Mouse (Mus musculus) mouse trophoblast stem cell (cell line): Measurements from ENCODE around the gene Cdh20.

Source experiments
- in situ Hi-C, 2 experiments: fragments of 300-500 bp; cut with MseI, MboI; formaldehyde crosslinking; loops; 2 replicates in 1 of 2; 3 replicates in 1 of 2; pipeline ENCODE4 v1.15.1; 2025

The Cdh20 gene

GRCm38 (mm10) chr1:104768371-104769249 lies at the start of gene Cdh20:
TSS of gene Cdh20 (plus strand) at chr1:104768529.
- in situ Hi-C loops, result no loop called here

- in situ Hi-C loops, result no loop called here
Measured at GRCm38 (mm10) chr1:104746816-104747215, 21.5 kb upstream of the Cdh20 start.

DNA sequence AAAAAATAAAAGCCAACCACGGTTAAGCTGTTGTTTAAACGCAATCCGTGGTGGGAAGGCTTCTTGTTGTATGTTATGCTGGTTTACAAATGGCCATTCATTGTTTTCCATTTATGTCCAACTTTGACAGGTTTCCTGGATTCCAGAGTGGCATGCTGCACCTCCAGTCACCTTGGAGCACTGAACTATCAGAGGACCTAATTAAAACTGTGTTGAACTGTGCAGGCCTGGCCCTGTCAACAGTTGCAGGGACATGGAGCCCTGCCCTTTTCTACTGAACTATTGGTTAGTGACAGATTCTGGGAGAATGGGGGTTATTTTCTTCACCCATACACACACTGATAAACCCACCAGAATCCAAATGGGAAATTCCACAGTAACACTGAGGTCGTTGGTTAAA lies 20.9 kb upstream of the Cdh20 start:
- in situ Hi-C loops, result no loop called here

DNA sequence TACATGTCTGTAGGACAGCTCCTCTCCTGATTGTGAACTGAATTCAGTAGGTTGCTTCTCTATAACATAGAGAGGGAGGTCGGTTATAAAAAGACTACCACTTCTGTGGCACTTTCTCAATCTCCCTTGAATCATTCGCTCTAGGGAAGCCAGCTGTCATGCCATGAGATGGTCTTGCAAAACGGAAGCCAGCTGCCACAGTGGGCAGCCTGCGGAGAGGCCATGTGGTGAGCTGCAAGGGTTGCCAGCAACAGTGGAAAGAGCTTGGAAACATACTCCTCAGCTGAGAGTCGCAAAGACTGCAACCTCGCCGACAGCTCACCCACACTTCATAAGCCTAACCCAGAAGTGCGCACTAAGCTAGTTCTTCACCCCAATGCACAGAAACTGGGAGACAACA lies 13.8 kb upstream of the Cdh20 start:
- in situ Hi-C loops, result no loop called here

DNA sequence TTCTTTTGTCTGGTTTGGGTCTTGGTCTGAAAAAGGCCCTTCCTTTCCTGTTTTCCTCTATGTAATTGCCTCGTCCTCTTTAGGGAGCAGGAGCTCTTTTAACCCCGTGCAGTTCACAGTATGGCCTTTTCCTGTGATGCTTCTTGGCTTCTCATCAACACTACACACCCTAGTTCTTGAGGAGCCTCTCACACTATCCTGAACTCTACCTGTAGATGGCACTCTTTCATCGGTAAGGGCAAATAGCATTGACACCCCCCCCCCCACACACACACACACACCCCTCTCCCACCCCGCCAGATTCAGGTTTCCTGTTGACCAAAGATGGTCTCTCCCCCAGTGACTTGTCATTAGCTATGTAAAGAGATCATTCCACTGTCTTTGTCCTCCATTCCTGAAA lies 12.4 kb upstream of the Cdh20 start:
- in situ Hi-C loops, result no loop called here

DNA sequence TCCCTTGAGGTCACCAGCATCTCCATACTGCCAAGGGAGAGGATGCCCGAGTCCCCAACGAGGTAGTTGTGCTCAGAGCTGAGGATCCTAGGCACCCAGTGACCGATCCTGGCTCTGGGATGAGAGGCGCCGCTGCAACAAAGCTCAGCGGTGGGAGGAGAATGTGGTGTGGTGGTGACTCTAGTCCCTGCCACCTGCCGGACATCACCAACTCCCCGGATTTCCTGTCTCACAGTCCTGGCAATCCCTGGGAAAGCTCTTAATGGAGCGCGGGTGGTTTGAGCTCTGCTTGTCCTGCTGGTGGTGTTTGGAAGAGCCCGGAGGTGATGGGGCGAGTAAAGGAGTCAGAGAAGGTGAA lies 900 bp downstream of the Cdh20 start:
- in situ Hi-C loops, result no loop called here

DNA sequence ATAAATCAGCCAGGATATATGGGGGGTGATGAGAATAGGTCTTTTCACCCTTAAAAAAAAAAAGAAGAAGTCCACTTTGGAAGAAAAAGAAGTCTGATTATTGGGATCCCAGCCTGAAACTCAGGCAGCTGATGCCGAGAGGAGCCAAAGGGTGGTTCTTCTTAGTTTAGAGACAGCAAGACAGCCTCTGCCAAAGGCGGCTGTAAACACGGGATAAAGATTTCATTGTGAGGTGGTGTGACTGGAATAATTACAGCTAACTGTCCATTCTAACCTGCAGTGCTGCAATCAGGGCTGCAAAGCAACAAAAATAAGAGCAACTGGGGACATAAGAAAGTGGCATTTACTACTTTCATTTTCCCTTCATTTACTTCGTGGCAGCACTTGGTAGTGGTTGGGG lies 3.6 kb downstream of the Cdh20 start:
- in situ Hi-C loops, result no loop called here

DNA sequence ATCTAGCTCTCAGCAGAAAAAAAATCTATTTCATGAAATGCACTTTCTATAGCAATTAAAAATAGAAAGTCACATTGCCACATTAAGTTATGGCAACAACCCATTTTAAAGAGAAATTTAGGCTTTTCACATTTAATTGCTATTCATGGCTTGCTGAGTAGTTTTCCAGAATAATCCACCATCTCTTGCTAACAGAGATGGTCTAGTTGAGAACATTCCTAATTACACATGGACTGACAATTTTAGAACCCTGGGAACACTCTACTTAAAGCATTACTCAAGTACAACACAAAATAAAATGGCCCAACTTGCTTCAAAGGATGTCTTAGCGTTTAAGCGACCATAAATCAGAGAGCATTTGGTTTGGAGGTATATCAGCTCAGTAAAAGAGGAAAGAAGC lies 4.9 kb downstream of the Cdh20 start:
- in situ Hi-C loops, result no loop called here

GRCm38 (mm10) chr1:104793488-104793887 lies 25.2 kb downstream of the Cdh20 start:
- in situ Hi-C loops, result no loop called here

DNA sequence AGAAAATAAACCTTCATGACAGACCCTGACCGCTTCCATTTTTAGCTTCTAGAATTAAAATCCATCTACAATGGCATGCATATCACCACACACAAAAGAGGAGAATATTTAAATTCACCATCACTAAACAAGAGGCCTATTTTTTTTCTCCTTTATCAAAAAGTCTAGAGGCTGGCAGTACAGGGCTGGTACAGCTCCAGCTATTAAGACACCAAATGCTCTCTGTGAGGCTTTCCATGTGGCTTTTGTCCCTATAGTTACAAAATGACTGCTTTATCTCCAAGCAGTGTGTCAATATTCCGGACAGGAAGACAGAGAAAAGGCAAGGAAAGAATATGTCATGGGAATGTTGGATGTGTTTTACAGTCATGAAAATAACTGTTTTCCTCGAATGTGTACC lies 27.8 kb downstream of the Cdh20 start:
- in situ Hi-C loops, result no loop called here

DNA sequence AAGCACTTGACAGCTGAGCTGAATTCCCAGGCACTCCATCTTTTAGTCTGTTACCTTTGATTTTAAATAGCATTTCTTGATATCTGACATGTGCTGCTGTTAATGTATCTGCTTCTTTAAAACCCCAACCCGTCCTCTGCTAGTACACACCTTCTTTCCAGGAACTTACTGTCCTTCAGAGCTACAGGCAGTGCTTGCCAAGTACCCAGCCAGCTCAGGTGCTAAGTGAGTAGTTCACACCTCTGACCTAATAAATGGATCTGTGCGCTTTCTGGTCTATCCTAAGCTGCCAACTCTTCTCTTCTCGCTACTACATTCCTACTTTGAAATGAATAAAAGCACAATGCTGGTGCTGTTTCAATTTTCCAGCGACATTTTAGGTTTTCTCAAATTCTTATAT lies 28.8 kb downstream of the Cdh20 start:
- in situ Hi-C loops, result no loop called here

GRCm38 (mm10) chr1:104804746-104805145 lies 36.4 kb downstream of the Cdh20 start:
- in situ Hi-C loops, result no loop called here

- in situ Hi-C loops, result no loop called here
Measured at GRCm38 (mm10) chr1:104807214-104807613, 38.9 kb downstream of the Cdh20 start.

- in situ Hi-C loops, result no loop called here
Measured at GRCm38 (mm10) chr1:104817510-104817909, 49.2 kb downstream of the Cdh20 start.

- in situ Hi-C loops, result no loop called here
Measured at GRCm38 (mm10) chr1:104828106-104828505, 59.8 kb downstream of the Cdh20 start.

- in situ Hi-C loops, result no loop called here
Measured at GRCm38 (mm10) chr1:104838206-104838915, 70.0 kb downstream of the Cdh20 start.

- in situ Hi-C loops, result no loop called here
Measured at GRCm38 (mm10) chr1:104839051-104839450, 70.7 kb downstream of the Cdh20 start.

DNA sequence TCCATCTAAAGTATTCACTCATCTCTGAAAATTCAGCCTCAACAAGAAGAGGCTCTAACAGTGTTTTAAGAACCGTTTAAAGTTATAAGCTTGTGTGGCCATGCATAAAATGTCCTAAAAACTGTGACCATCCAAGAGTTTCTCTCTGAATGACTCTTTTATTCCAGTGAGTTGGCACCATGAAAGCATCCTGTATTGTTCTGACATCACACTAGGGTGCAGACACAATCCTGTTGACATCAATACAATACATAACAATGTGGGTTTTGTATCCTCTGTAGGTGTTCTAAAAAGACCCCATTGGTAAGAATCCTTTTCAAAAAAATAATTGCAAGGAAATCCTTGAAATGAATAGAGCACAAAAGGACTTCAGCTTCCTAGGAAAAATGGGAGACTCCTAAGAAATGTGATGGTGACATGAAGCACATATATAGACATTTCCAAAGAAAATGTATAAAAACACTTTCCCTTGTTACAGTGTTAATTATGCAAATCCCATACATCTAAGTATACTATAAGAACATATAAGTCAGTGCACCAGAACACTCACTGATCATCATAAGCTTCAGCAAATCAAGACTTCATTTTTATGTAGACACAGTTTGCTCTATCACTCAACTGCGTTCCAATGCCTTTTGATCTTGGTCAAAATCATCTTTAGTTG lies 80.1 kb downstream of the Cdh20 start:
- in situ Hi-C loops, result no loop called here

DNA sequence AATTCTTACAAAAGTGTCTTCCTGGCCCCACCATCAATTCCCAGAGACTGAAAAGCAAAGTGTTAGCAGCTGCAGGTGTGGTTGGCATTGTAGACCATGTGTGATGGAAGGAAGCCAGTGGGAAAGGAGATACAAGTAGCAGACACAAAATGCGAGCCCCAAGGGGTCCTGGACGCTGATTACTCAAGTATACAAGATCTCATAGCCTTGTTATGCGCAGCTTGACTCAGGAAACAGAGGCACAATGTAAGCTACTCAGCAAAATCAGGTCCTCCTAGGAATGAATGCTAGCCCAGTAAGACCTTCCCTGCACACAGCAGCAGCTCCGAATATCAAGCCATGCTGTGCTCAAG lies 80.6 kb downstream of the Cdh20 start:
- in situ Hi-C loops, result no loop called here

- in situ Hi-C loops, result no loop called here
Measured at GRCm38 (mm10) chr1:104877384-104877783, 109.1 kb downstream of the Cdh20 start.

- in situ Hi-C loops, result no loop called here
Measured at GRCm38 (mm10) chr1:104901815-104902214, 133.5 kb downstream of the Cdh20 start.

DNA sequence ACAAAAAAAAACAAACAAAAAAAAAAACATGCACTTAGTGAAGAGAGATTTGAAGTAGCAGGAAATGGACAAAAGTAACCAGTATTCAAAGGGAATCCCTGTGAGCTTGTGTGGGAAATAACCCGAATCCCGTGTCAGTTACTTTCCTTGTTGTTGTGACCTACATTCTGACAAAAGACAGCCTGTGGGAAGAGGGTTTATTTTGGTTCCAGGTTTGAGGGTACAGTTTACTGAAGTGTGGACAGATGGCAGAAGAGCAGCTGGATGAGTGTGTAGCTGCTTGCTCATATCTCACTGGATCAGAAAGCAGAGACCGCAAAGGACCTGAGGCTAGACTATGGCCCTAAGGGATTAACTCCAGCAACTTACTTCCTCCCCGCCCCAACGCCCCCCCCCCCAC lies 135.1 kb downstream of the Cdh20 start:
- in situ Hi-C loops, result no loop called here

GRCm38 (mm10) chr1:104912407-104912806 lies 144.1 kb downstream of the Cdh20 start:
- in situ Hi-C loops, result no loop called here
